Mouse (Mus musculus): ENCODE data around the gene Zfp276.

- TF ChIP-seq CTCF (IDR thresholded peaks at IDR 0.05; ENCODE audit: low read depth) (no peak), EP300 (IDR thresholded peaks at IDR 0.05; ENCODE audit: low read depth) (no peak)
Observed at GRCm38 (mm10) chr8:123317781-123318466, 63.9 kb downstream of the Zfp276 start.

Measured in heart, postnatal 0 days (tissue).